Mouse (Mus musculus): Measurements from ENCODE around the gene Tapbp.

The Tapbp gene

GRCm38 (mm10) chr17:33925406-33926116 is 9.9 kb downstream of the Tapbp start:
- DNase-seq, result no peak

DNA sequence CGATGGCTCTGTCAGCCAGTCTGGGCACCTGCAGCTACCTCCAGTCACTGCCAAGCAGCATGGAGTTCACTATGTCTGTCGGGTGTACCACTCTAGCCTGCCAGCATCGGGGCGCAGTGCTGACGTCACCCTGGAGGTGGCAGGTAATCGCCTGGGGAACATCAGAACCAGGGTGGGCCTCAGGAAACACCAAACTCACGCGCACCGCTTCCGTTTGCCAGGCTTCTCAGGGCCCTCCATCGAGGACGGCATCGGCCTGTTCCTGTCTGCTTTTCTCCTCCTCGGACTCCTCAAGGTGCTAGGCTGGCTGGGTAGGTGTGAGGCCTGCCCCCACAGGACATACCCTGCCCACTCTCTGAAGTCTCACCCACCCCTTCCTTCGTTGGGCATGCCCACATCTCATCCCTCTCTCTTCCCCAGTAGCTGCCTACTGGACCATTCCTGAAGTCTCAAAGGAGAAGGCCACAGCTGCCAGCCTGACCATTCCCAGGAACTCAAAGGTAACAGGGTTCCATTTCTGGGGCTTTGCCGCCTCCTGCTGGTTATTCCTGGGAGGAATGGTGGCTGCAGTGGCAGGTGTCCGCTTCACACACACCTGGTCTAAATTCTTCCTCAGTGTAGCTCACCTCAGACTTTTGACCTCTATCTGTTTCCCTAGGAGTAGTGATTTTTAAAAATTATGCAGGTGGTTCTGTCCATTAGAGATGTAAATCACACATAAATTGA is 10.7 kb downstream of the Tapbp start:
- DNase-seq, result no peak

- DNase-seq, result no peak
These were observed 12.7 kb downstream of the Tapbp start for GRCm38 (mm10) chr17:33928251-33928947.

- peak; percentile 93 for DNase-seq
These were observed 13.9 kb downstream of the Tapbp start, which contains the start of gene Rgl2 for GRCm38 (mm10) chr17:33929371-33930279. Gene Rgl2, plus strand, starts transcription at chr17:33929543.

- DNase-seq, result peak; percentile 73
These were observed 14.8 kb downstream of the Tapbp start for GRCm38 (mm10) chr17:33930280-33931158.

DNA sequence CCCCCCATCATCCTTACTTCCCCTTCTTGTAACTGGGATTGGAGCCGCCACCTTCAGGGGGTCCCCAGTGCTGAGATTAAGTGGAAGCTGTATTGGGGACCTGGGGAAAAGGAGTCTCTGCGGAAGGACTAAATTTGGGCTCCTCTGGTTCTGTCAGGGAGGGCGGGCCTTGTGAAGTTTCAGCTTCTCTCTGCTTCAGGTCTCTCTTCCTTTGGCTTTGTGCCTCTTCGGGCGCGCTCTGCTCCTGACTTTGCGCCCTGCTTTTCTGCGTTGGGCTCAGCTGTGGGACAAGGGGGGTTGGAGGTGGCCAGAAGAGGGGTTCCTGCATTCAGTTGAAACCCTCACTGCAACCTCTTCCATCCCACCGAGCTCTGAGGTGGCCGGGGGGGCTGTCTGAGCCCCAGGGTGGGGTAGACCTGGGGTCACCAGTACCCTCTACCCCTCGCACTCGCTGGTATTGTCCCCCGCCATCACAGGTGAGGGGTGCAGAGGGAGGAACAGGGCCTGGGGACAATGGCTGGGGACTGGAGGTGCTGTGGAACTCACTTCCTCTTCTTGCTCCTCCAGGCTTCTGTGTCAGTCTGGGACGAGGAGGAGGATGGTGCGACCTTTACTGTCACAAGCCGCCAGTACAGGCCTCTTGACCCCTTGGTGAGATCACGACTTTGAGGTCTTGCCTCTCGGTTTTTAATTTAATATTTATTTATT is 15.6 kb downstream of the Tapbp start:
- DNase-seq, result no peak

DNA sequence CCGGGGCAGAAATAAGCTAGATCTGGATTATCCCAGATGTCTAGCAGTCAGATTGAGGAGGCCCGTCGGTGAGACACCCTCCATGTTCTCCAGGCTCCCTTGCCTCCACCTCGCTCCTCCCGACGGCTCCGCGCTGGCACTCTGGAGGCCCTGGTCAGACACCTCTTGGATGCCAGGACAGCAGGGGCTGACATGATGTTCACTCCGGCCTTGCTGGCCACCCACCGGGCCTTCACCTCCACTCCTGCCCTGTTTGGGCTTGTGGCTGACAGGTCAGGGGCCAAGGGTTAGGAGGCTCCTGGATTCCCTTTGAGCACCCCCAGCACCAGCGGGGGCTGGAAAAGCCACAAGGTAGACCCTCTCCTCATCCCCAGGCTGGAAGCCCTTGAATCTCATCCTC is 16.2 kb downstream of the Tapbp start:
- no peak for DNase-seq

GRCm38 (mm10) chr17:33932448-33932847 is 16.7 kb downstream of the Tapbp start:
- no peak for DNase-seq

DNA sequence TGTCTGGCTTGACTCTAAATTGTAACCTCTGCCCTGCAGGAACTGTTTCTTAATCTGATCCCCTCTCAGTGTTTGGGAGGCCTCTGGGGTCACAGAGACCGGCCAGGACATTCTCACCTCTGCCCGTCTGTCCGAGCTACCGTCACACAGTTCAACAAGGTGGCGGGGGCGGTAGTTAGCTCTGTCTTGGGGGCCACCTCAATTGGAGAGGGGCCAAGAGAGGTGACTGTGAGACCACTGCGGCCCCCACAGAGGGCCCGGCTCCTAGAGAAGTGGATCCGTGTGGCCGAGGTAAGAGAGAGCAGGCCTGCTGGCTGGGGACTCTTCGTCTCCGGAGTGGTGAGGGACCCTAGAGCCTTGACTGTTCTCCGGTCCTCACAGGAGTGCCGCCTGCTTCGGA is 17.3 kb downstream of the Tapbp start:
- DNase-seq, result no peak

DNA sequence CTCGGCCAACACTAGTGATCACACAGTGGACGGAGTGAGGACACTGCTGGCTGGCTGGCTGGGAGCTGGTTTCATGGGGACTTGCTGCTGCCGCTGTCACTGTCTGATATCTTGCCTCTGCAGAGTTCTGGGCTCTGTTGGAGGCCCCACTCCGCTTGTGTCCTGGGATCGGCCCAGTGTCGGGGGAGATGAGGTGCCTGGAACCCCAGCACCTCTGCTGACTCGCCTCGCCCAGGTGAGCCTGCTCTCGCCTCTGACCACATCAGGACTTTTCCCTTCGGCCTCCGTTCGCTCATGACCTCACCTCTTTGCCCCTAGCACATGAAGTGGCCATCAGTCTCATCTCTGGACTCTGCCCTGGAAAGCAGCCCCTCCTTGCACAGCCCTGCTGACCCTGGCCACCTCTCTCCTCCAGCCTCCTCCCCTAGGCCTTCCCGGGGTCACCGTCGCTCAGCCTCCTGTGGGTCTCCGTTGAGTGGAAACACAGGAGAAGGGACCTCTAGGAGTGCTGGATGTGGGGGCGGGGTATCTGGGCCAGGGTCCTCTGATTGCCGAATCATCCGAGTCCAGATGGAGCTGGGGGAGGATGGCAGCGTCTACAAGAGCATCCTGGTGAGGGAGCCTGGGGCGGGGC is 19.8 kb downstream of the Tapbp start:
- no peak for DNase-seq

DNA sequence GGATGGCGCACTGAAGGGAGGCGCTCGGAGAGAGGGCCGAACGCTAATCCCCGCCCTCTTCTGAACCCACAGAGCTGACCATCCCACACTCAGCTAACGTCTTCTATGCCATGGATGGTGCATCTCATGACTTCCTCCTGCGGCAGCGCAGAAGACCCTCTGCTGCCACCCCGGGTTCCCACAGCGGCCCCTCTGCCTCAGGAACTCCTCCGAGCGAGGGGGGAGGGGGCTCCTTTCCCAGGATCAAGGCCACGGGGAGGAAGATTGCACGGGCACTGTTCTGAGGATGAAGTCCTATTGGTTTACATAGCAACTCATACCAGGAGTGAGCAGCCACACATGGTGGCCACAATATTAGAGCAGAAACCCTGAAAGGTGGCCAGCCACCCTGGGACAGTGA is 21.3 kb downstream of the Tapbp start:
- no peak for DNase-seq

DNA sequence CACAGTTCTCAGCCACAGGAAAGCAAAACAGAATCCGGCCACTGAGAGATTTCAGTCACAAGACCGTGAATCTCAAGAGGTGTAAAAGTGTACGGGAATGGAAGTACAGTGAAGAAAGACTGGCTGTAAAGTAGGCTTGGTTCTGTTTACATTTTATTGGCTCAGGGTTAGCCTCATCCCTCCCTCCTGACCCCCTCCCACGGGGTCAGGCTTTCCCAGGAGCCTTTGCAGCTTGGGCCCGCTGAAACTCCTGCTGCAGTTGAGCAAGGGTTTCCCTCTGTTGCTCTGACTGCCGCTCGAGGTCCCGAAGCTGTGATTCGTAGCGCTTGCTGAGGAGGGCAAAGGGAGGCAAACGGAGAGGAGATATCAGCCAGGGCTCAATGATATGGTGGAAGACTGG is 23.1 kb downstream of the Tapbp start:
- no peak for DNase-seq

DNA sequence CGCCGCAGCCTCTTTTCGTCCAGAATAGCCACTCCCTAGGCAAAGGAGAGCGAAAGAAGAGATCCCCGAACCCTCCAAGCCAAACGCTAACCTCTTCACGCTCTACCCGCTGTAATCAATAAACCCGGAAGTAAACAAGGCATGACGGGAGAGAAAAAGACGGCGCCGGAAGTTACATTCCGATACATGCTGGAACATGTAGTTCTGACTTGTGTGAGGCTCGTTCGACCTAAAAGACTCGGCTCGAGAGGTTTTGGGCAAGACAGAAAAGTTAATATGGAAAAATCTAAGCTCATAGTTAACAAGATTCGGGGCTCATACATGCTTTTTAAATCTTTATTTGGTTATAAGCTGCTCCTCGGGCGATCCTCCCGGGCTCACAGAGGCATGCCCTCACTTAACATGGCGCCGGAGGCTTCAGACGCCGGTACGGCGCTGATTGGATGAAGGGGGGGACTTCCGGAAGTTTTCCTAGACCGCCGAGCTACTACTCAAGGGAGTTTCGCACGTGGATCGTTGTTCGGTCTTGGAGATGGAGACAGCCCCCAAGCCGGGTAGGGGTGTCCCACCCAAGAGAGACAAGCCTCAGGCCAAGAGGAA is 24.6 kb downstream of the Tapbp start, which contains the start of the genes Pfdn6 and Wdr46:
Gene Pfdn6 (minus strand): TSS at position 138 of the 600 bp plus-strand sequence.
Gene Wdr46 (plus strand): TSS at position 455 of the 600 bp plus-strand sequence.
- peak; percentile 85 for DNase-seq

GRCm38 (mm10) chr17:33940981-33941380 is 25.3 kb downstream of the Tapbp start:
- no peak for DNase-seq

DNA sequence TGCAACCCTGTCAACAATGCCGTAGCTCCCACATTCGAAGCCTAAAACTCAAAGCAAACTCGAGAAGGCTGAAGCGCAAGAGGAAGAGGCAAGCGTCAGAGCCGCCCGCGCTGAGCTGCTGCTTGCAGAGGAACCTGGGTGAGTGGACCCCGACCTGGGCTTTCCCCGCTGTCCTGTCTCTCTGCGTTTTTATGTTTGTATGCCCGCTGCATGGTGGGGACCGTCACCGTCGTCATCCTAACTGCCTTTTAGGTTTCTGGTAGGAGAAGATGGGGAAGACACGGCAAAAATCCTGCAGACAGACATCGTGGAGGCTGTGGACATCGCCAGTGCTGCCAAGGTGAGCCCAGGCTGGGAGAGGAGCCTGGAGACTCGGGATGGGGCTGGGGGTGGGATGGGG is 25.7 kb downstream of the Tapbp start:
- DNase-seq, result no peak

DNA sequence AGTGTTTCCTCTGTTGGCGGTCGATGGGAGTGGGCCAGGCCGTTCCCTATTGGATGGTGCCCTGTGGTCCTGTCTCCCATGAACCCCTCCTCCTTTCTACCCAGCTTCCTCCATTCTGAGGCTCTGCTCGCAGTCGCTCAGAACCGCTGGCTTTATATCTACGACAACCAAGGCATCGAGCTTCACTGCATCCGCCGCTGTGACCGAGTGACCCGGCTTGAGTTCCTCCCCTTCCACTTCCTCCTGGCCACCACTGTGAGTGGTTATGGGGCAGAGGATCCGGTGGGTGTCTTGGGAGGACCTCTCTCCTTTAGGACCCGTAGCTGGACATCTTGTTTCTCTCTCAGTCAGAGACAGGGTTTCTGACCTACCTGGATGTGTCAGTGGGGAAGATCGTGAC is 27.8 kb downstream of the Tapbp start:
- DNase-seq, result no peak

GRCm38 (mm10) chr17:33947430-33948089 is 31.9 kb downstream of the Tapbp start:
- DNase-seq, result no peak

GRCm38 (mm10) chr17:33948090-33948904 is 32.6 kb downstream of the Tapbp start:
- no peak for DNase-seq
